Mouse (Mus musculus) right cerebral cortex, postnatal 36 days (tissue): Measurements from ENCODE around the gene Mrpl55.

Experiments
- DNase-seq, 2 experiments: peaks; one replicate each; pipeline ENCODE4 v3.0.0; 2022; ENCODE audit warnings: low spot score in 2 of 2, mixed read lengths in 1 of 2

The Mrpl55 gene

DNA sequence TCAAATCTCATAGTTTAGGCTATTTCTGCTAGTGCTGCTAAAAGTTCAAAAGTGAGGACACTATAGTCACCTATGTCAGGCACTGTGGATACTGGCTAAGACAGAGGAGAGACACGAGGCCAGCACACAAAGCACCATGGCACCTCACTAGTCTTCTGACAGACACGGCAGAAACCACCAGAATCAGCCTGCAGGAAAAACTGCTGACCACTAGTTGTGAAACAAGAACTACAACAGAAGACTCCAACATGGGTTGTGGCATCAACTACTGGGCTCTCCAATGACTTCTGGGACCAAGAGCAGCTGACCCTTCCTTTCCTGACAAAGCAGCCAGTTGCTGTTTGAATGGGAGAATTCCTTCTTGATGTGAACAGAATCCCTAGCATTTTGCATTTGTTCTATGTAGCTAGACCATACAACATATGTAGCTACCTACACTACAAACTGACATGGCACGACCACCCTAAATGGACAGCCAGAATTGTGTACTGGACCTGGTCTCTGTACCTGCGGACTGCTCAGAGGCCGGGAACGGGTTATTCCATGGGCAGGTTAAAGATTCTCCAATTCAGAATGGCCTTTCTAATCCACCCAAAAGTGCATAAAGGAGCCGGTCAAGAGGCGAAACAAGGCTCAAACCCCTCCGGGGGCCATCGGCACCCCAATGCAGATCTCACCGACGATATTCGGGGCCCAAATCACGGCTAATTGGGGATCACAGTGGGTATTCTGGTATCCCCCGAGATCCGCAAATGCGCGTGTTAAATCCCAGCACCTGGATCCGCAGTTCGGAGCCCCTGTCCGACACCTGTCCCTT lies 24.7 kb downstream of the Mrpl55 start:
- DNase-seq, result no peak

DNA sequence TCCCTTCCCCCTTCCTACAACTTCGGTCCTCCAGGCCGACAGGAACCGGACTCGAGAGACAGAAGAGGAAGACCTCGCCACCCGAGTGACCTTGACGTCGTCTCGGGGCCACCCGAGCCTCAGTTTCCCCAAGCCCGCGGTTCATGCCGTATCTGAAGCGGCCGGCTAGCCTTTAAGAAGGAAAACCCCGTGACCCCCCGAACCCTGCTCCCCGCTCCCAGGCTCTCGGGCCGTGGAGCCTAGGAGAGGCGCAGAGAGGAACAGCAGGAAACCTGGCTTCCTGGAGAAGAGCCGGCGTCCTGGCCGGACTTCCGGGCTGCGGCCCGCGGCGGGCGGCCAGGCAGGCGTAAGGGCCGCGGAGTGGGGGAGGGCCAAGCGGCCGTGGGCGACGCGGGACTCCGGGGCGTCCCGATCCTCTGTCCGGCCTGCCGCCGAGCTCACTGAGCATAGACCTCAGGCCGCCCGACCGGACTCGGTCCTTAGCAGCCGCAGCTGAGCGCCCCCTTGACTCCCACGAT lies 25.4 kb downstream of the Mrpl55 start:
- no peak for DNase-seq

DNA sequence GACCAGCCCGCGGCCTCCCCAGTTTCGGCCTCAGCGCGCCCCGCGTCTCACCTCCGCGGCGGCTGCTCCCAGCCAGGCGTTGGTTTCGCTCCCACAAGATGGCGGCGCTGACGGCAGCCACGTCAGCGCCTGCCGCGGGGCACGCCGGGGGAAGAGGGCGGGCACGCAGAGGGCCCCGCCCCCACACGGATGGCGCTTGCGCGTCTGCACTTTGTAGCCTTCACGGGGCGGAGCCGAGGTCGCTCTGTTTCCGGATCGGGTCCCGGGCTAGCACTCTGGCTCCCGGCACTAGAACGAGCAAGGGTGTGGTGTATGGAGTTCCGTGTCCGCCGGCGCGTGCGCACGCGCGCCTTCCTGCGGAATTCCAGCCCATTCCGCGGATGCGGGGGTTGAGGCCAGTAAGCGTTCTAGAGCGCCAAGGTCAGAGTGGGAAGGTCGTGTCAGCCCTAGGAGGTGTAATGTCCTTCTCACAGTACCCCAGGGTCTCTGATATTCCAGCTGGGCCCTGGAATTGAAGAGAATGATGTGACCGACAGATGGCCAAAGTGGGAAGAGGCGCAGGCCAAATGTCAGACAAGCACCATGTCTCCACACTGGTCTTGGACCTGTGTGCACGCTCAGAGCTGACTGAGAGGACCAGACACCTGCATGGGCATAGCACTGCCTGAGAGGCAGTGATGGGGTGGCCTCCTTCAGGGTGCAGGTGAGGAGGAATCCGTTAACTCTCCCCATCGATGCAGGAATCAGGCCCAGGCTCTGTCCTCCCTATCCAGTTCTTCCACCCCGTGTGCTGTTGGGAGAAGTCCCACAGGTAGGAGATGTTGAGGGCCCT lies 26.1 kb downstream of the Mrpl55 start, which contains the start of gene Arf1:
Gene Arf1 (minus strand): TSS at position 149 of the 832 bp plus-strand sequence.
- peak; percentile 95 for DNase-seq

DNA sequence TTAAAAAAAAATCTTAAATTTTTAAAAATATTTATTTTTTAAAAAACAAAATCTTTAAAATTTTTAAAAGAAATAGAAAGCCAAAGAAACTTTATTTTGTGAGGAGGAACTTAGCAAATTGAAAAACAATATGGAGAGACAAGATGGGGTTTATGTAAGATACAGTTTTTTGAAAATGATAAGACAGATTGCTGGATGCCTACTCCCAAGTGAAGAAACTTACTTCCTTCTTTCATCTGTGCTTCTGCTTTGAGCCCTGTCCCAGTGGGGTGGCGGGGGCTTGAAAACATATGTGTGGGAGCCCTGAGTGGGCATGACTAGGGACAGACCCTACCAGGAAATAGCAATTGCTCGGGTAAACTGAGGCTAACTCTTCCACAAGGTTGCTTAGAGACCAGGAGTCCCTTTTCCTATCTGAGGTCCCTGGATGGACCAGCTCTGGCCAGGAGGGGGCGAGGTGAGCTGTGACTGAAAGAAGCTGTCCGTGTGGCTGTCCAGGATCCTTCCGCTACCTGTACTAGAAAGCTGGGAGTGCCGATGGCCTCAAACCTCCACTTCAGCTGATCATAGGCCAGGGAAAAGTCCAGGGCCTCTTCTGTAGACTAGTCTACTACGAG lies 28.0 kb downstream of the Mrpl55 start:
- peak in 1 of 2 experiments; percentile 38 for DNase-seq

DNA sequence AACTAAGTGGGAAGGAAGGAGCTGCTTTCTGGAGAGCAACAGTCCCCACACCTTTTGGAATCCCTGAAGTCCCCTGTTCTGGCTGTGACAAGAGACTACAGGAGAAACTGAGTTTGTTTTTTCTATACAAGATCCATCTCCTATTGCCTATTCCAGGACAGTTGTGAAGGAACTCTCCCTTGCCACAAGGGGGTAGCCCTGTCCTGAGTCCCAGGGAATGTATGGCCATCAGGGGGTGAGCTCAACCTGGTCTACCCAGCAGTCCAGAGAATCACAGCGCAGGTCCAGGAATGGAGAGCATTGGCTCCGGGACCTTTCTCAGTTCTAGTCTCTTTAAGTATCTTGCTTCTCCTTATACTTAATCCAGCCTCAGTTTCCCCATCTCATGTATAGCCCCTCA lies 30.5 kb downstream of the Mrpl55 start:
- DNase-seq, result no peak

DNA sequence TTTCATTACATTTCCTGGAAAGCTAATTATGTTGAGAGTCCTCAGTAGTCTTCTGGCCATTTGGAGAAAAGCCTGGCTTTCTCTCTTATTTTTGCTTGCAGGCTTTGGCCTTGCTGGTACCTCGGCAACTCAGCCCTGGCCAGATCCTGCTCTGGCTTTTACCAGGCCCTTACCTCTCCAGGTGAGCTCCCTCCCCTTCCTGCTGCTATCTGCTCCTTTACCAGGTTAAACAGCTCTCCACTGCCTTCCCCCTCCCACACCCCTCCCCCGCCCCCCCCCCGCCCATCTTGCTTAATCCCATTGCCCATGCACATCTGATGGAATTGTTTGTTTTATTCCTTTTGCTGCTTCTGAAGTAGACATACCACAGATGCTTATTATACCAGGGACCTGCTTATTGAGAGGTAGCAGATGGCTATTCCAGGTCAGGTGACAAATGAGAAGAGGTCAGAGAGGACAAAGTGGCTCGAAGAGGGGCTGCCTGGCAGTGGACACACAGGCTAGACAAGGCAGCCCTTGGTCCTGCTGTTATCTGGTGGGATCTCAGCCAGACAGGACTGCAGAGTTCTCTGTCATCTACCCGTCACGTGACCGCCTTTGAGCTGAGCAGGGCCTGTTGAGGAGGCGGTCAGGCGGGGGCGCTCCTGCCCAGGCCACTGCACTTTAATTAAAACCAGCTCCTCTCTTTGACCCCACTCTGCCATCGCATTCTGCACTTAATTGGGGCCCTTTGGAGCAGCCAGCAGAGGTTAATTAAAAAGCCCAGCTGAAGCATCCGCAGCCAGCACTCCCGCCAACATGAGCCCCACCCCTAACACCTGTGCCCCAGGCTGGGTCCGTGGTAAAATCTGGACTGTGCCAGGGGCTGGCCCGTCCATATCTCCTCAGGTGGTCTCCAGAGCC lies 36.5 kb downstream of the Mrpl55 start:
- peak in 1 of 2 experiments; percentile 29 for DNase-seq

DNA sequence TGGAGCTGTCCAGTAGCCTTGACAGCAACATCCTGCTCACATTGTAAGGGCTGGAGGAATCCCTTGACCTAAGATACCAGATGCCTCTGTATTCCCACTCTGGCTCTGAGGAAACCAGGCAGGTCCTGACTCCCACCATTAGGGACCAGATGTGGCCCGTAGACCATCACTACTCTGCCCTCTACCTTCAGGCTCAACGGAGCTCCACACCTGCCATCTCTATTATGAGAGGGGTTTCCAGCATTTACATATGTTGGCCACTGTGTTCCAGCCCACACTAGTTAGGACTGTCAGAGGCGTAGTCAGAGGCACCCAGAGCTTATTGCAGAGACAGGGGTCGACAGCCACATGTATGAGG lies 37.1 kb downstream of the Mrpl55 start:
- DNase-seq, result no peak

DNA sequence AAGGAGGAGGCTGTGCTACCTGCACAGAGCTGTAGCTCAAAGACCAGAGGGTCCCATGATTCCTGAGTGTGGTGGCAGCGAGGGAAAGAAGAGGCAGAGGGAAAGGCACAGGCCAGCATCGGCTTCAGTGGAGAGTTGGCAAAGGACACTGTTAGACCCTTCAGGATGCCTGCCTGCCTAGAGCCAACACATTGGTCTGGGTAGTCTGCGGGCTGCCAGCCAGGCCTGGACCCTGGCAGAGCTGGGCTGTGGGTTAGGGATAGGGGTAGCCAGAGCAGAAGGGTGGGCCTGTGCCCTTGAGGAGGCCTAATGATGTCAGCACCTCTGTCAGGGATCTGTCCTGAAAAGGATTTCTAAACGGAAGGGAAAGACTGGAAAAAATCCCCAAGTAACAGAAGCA lies 37.5 kb downstream of the Mrpl55 start:
- DNase-seq, result no peak

DNA sequence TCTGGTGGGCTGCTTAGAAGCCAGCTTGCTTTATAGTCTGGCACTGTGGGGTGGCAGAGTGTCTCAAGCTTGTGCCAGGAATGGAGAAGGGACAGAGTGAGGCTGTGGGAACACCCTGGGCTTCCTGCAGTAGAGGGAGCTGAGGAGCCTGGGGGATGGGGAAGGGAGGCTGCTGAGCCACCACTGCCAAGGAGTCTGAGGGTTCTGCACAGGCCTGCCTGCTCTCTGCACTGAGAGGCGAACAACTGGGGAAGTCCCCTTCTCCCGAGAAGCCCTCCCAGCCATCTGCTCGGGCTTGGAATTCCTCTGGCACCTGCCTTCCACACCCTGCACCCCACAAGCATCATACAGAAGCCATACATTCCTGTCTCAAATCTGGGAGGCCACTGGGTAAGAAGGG lies 39.6 kb downstream of the Mrpl55 start:
- no peak for DNase-seq

DNA sequence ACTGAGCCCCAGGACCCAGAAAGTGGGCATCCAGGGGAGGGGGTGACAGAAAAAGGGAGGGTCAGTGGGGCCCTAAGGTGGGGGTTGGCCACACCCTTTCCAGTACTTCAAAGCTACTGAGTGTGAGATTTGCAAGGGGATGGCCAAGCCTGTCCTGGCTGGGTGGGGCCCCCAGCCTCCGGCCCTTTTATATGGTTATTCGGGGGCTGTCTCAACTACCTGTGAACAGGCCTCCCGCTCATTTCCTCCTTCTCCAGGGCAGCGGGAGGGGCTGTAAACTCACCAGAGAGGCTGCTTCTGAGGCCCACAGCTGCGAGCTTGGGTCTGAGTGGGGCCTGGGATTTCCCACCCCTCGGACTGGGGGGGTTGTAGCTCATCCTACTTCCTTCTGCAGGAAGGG lies 41.6 kb downstream of the Mrpl55 start:
- no peak for DNase-seq

DNA sequence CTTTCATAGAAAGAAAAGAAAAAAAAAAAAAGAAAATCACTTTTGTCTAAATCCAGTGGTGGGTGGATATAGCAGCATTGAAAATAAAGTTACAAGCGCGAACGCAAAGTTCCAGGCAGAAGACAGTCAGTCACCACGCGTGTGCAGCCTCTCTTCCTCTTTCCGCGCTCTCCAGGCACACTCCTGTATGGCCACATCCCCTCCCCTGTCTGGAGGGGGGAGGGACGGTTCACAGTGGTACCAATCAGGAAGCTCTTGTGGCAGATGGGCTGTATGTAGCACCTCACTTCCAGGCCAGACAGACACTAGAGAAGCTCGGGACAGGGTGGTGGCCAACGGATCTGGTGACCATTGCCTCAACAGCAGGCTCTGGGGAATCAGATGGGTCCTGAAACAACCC lies 45.8 kb downstream of the Mrpl55 start:
- DNase-seq, result no peak
